Mouse (Mus musculus): Measurements from ENCODE around the gene Mrpl53. TPM values are rescaled to one million over a fixed set of nuclear protein-coding genes. Genes with fewer than 3 reads are reported as not detected.
A peak's percentile ranks its signal among the peaks of the same experiment; 100 is the strongest.
"Not testable (repeated sequence)": the region's sequence is repeated elsewhere in the genome, so short reads cannot be mapped to it uniquely, and the experiment has no call there.

The Mrpl53 gene
- polyA plus RNA-seq, 1 experiment: 91.1 TPM

GRCm38 (mm10) chr6:83153038-83153437, 44.2 kb downstream of the Mrpl53 start:
- no peak overlapping the region for H3K4me3 ChIP-seq (ENCODE audit: insufficient read depth, low read depth, low read length)
- H3K27ac ChIP-seq (ENCODE audit: insufficient read depth, low read depth, low read length): no peak overlapping the region
- no peaks in the 10 kb centered on the region for H3K27me3 ChIP-seq (replicated peaks; ENCODE audit: control insufficient read depth, insufficient read depth, low read length)
- WGBS: 79% methylated on average over 12 of the region's 12 CpGs
- H3K36me3 ChIP-seq (ENCODE audit: control insufficient read depth, insufficient read depth, low read length): no peaks in the 10 kb centered on the region
- H3K4me1 ChIP-seq (ENCODE audit: control insufficient read depth, insufficient read depth, low read length): no peaks in the 10 kb centered on the region
- DNase-seq: no peak
- TF ChIP-seq CTCF (conservative IDR thresholded peaks at IDR 0.05; ENCODE audit: insufficient read depth, insufficient read length, low read depth, low read length) (no peak), POLR2A (IDR thresholded peaks at IDR 0.05; ENCODE audit: low read depth, low read length) (no peak)

- Histone ChIP-seq H3K4me1 (ENCODE audit: control insufficient read depth, insufficient read depth, low read length) (no peaks in the 10 kb centered on the region), H3K27me3 (replicated peaks; ENCODE audit: control insufficient read depth, insufficient read depth, low read length) (no peaks in the 10 kb centered on the region), H3K27ac (ENCODE audit: insufficient read depth, low read depth, low read length) (no peak overlapping the region), H3K36me3 (ENCODE audit: control insufficient read depth, insufficient read depth, low read length) (no peaks in the 10 kb centered on the region), H3K4me3 (ENCODE audit: insufficient read depth, low read depth, low read length) (no peak overlapping the region)
- 59% methylated on average over 5 of the region's 5 CpGs for WGBS
- no peak for DNase-seq
- TF ChIP-seq POLR2A (IDR thresholded peaks at IDR 0.05; ENCODE audit: low read depth, low read length): no peak
- no peak for TF ChIP-seq CTCF (conservative IDR thresholded peaks at IDR 0.05; ENCODE audit: insufficient read depth, insufficient read length, low read depth, low read length)
Measured at GRCm38 (mm10) chr6:83153485-83153884, 44.6 kb downstream of the Mrpl53 start.

GRCm38 (mm10) chr6:83155552-83156238, 46.9 kb downstream of the Mrpl53 start:
- Histone ChIP-seq H3K4me3 (ENCODE audit: insufficient read depth, low read depth, low read length) (peak overlapping the region; percentile 68), H3K4me1 (ENCODE audit: control insufficient read depth, insufficient read depth, low read length) (no peaks in the 10 kb centered on the region), H3K27me3 (replicated peaks; ENCODE audit: control insufficient read depth, insufficient read depth, low read length) (no peaks in the 10 kb centered on the region), H3K36me3 (ENCODE audit: control insufficient read depth, insufficient read depth, low read length) (no peaks in the 10 kb centered on the region), H3K27ac (ENCODE audit: insufficient read depth, low read depth, low read length) (no peak overlapping the region)
- TF ChIP-seq POLR2A (IDR thresholded peaks at IDR 0.05; ENCODE audit: low read depth, low read length): no peak
- no peak for TF ChIP-seq CTCF (conservative IDR thresholded peaks at IDR 0.05; ENCODE audit: insufficient read depth, insufficient read length, low read depth, low read length)
- WGBS: 13% methylated on average over 23 of the region's 23 CpGs
- DNase-seq: no peak

GRCm38 (mm10) chr6:83156259-83156684, 47.4 kb downstream of the Mrpl53 start, which contains the start of the genes Wdr54 and 1700003E16Rik:
Gene Wdr54, minus strand, starts transcription at chr6:83156397.
Gene 1700003E16Rik, plus strand, starts transcription at chr6:83156404.
- 2% methylated on average over 32 of the region's 32 CpGs for WGBS
- peak; percentile 64 for DNase-seq

GRCm38 (mm10) chr6:83159456-83159855, 50.6 kb downstream of the Mrpl53 start:
- not testable (repeated sequence) for H3K4me1 ChIP-seq (ENCODE audit: control insufficient read depth, insufficient read depth, low read length); H3K4me3 ChIP-seq (ENCODE audit: insufficient read depth, low read depth, low read length); H3K27ac ChIP-seq (ENCODE audit: insufficient read depth, low read depth, low read length); H3K27me3 ChIP-seq (replicated peaks; ENCODE audit: control insufficient read depth, insufficient read depth, low read length); H3K36me3 ChIP-seq (ENCODE audit: control insufficient read depth, insufficient read depth, low read length)
- DNase-seq: peak; percentile 33
- WGBS: 20% methylated on average over 3 of the region's 3 CpGs
- TF ChIP-seq CTCF (conservative IDR thresholded peaks at IDR 0.05; ENCODE audit: insufficient read depth, insufficient read length, low read depth, low read length): 0 out of 2 replicates have a peak, but pooled peaks have one; percentile 3

More at GRCm38 (mm10) chr6:83156259-83156684, 47.4 kb downstream of the Mrpl53 start, which contains the start of the genes Wdr54 and 1700003E16Rik:
- TF ChIP-seq POLR2A (IDR thresholded peaks at IDR 0.05; ENCODE audit: low read depth, low read length) (no peak), CTCF (conservative IDR thresholded peaks at IDR 0.05; ENCODE audit: insufficient read depth, insufficient read length, low read depth, low read length) (no peak)
- Histone ChIP-seq H3K27ac (ENCODE audit: insufficient read depth, low read depth, low read length) (no peak within 1 kb of the TSS), H3K4me1 (ENCODE audit: control insufficient read depth, insufficient read depth, low read length) (no peaks in the 10 kb centered on the region), H3K27me3 (replicated peaks; ENCODE audit: control insufficient read depth, insufficient read depth, low read length) (no peaks in the 10 kb centered on the region), H3K36me3 (ENCODE audit: control insufficient read depth, insufficient read depth, low read length) (no peaks in the 10 kb centered on the region), H3K4me3 (ENCODE audit: insufficient read depth, low read depth, low read length) (peak within 1 kb of the TSS; percentile 68)

Other genes with a start within 250 kb of the Mrpl53 start
- 0.12 and 0.28 TPM in 2 replicates for gene Sema4f, start 169.3 kb upstream of the Mrpl53 start, polyA plus RNA-seq (2012; rRNA removed)
- gene M1ap, start 162.1 kb upstream of the Mrpl53 start, polyA plus RNA-seq (2012; rRNA removed): 0.16 and 0.22 TPM in 2 replicates
- 4.3 and 4.5 TPM in 2 replicates for gene Dok1, start 75.6 kb upstream of the Mrpl53 start, polyA plus RNA-seq (2012; rRNA removed)
- 3.1 and 3.6 TPM in 2 replicates for gene Loxl3, start 74.9 kb upstream of the Mrpl53 start, polyA plus RNA-seq (2012; rRNA removed)
- 442 and 596 TPM in 2 replicates for gene Aup1, start 54.5 kb upstream of the Mrpl53 start, polyA plus RNA-seq (2012; rRNA removed)
- 39.6 and 40.2 TPM in 2 replicates for gene Htra2, start 53.8 kb upstream of the Mrpl53 start, polyA plus RNA-seq (2012; rRNA removed)
- 8.8 and 11.0 TPM in 2 replicates for gene Dqx1, start 51.2 kb upstream of the Mrpl53 start, polyA plus RNA-seq (2012; rRNA removed)
- 0.34 and 0.36 TPM in 2 replicates for gene Tlx2, start 38.7 kb upstream of the Mrpl53 start, polyA plus RNA-seq (2012; rRNA removed)
- 18.6 and 20.5 TPM in 2 replicates for gene Pcgf1, start 31.2 kb upstream of the Mrpl53 start, polyA plus RNA-seq (2012; rRNA removed)
- 1.4 and 2.5 TPM in 2 replicates for gene Lbx2, start 22.7 kb upstream of the Mrpl53 start, polyA plus RNA-seq (2012; rRNA removed)
- gene Ccdc142, start 7.4 kb upstream of the Mrpl53 start, polyA plus RNA-seq (2012; rRNA removed): 3.0 and 5.9 TPM in 2 replicates
- 4.3 and 4.4 TPM in 2 replicates for gene Gm42688, start 7.4 kb upstream of the Mrpl53 start, polyA plus RNA-seq (2012; rRNA removed)
- gene Mogs, start 6.5 kb downstream of the Mrpl53 start, polyA plus RNA-seq (2012; rRNA removed): 35.5 and 42.3 TPM in 2 replicates
- 203 and 259 TPM in 2 replicates for gene Wbp1, start 12.5 kb downstream of the Mrpl53 start, polyA plus RNA-seq (2012; rRNA removed)
- gene Ino80b, start 16.4 kb downstream of the Mrpl53 start, polyA plus RNA-seq (2012; rRNA removed): 19.0 and 29.8 TPM in 2 replicates
- 73.6 and 96.1 TPM in 2 replicates for gene Rtkn, start 26.4 kb downstream of the Mrpl53 start, polyA plus RNA-seq (2012; rRNA removed)
- 4.4 and 4.7 TPM in 2 replicates for gene Wdr54, start 47.4 kb downstream of the Mrpl53 start, polyA plus RNA-seq (2012; rRNA removed)
- 1.4 and 1.6 TPM in 2 replicates for gene 1700003E16Rik, start 47.4 kb downstream of the Mrpl53 start, polyA plus RNA-seq (2012; rRNA removed)
- gene Dctn1, start 56.9 kb downstream of the Mrpl53 start, polyA plus RNA-seq (2012; rRNA removed): 93.1 and 117 TPM in 2 replicates
- gene Slc4a5, start 110.8 kb downstream of the Mrpl53 start, polyA plus RNA-seq (2012; rRNA removed): 3.3 TPM in 2 replicates
- 2.3 and 2.4 TPM in 2 replicates for gene Mthfd2, start 216.9 kb downstream of the Mrpl53 start, polyA plus RNA-seq (2012; rRNA removed)
- gene Mob1a, start 217.0 kb downstream of the Mrpl53 start, polyA plus RNA-seq (2012; rRNA removed): 17.9 and 23.5 TPM in 2 replicates
- 85.2 and 125 TPM in 2 replicates for gene Bola3, start 240.1 kb downstream of the Mrpl53 start, polyA plus RNA-seq (2012; rRNA removed)

Measured in kidney, adult 2 months (tissue).